Mouse (Mus musculus) hindbrain, embryonic 16.5 days (tissue): ENCODE data around the gene Wdr41. TPM values are rescaled to one million over a fixed set of nuclear protein-coding genes. Genes with fewer than 3 reads are reported as not detected.

Experiments
- ATAC-seq: fragments of 200-750 bp; cut with Nextera tagmentation; 2 replicates; pipeline ENCODE4 v1.8.0; 2017; ENCODE audit warnings: moderate TSS enrichment, moderate library complexity
- H3K27ac ChIP-seq: fragments of 300-500 bp; sonication (generic); 2 replicates; pipeline ENCODE4 v1.5.1; 2014; ENCODE audit warnings: low read depth, mild to moderate bottlenecking, control low read depth, low read length, moderate library complexity
- H3K27me3 ChIP-seq: fragments of 300-500 bp; sonication (generic); replicated peaks from 2 replicates; pipeline ENCODE4 v1.6.1; 2014; ENCODE audit warnings: low read length; ENCODE audit not compliant: control insufficient read depth, insufficient read depth
- H3K36me3 ChIP-seq: fragments of 300-500 bp; sonication (generic); 2 replicates; pipeline ENCODE4 v1.6.1; 2014; ENCODE audit warnings: mild to moderate bottlenecking, low read length, moderate library complexity, mixed read lengths; ENCODE audit not compliant: control insufficient read depth, insufficient read depth
- H3K4me1 ChIP-seq: fragments of 300-500 bp; sonication (generic); 2 replicates; pipeline ENCODE4 v1.6.1; 2014; ENCODE audit warnings: low read depth, low read length; ENCODE audit not compliant: control insufficient read depth, insufficient read depth
- H3K4me2 ChIP-seq: fragments of 300-500 bp; sonication (generic); 2 replicates; pipeline ENCODE4 v1.6.1; 2014; ENCODE audit warnings: mild to moderate bottlenecking, low read length, control low read depth, moderate library complexity
- H3K4me3 ChIP-seq: fragments of 300-500 bp; sonication (generic); 2 replicates; pipeline ENCODE4 v1.5.1; 2014; ENCODE audit warnings: mild to moderate bottlenecking, low read length, control low read depth, moderate library complexity
- H3K9ac ChIP-seq: fragments of 300-500 bp; sonication (generic); 2 replicates; pipeline ENCODE4 v1.6.1; 2014; ENCODE audit warnings: low read depth, mild to moderate bottlenecking, control low read depth, low read length, moderate library complexity
- H3K9me3 ChIP-seq: fragments of 300-500 bp; sonication (generic); 2 replicates; pipeline ENCODE4 v1.6.1; 2014; ENCODE audit warnings: mild to moderate bottlenecking, low read length, moderate library complexity; ENCODE audit not compliant: control insufficient read depth
- WGBS: fragments of 180-500 bp; shearing (Covaris S2); extraction: QIAGEN DNeasy Blood & Tissue Kit; methylation state at CpG from one replicate; pipeline ENCODE4 v1.1.7; 2014; 5-methylcytosine and 5-hydroxymethylcytosine counted together
- polyA plus RNA-seq: library from polyadenylated mRNA; unstranded; fragments of >200 nt; fragmentation: Nextera tagmentation; extraction: Ambion mirVana; gene quantifications from 2 replicates; pipeline ENCODE4 v1.2.1, GENCODE M21; 2015

The Wdr41 gene
- polyA plus RNA-seq, result 28.0 and 30.1 TPM in 2 replicates

DNA sequence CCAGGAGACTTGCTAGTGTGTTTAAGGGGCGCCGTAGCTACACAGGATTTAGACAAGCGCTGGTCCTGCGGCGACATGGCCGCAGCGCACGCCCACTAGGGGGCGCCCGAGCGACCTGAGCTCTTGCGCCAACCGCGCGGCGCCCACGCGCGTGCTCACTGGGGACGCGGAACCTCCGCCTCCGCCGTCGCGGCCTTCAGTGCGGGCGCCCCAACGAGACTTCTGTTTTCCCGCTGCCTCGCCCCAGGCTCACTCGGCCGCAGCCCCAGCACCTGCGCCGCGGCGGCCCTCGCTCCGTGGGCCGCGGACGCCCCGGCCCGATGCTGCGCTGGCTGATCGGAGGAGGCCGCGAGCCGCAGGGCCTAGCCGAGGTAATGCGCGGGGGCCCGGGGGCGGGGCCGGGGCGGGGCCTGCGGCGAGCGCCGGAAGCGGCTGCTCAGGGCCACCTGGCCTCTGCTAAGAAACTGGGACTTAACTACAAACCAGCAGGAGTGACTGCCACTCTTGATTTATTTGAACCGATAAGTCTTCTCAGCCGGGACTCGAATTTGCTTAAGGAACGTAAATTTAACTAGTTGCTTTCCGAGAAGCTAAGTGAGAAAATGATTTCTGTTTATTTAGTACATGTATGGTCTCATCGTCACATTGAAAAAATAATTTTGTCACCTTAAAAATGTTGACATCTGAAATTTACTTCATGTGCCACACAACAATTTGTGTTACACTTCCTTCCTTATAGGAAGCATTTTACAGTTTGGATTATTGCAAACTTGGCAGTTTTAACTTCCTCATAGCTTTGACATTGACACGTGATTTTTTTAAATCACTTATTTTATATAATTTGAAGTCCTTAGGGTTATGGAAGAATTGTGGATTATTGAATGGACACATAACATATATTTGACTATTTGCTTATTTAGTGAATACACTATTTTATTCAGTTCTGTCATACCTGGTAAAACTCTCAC, at the start of gene Wdr41:
Gene Wdr41 (plus strand): TSS at position 126 of the 968 bp plus-strand sequence.
- Histone ChIP-seq H3K9ac (peak within 1 kb of the TSS; percentile 99), H3K9me3 (no peaks in the 10 kb centered on the region), H3K4me1 (peaks cover 14% of the 10 kb centered on the region), H3K4me3 (peak within 1 kb of the TSS; percentile 85), H3K27ac (peak within 1 kb of the TSS; percentile 98), H3K36me3 (0 out of 2 replicates have a peak, but pooled peaks cover 3% of the 10 kb centered on the region), H3K27me3 (no peaks in the 10 kb centered on the region), H3K4me2 (peak within 1 kb of the TSS; percentile 63)
- WGBS, result 2% methylated on average over 68 of the region's 68 CpGs
- peak; percentile 99 for ATAC-seq

DNA sequence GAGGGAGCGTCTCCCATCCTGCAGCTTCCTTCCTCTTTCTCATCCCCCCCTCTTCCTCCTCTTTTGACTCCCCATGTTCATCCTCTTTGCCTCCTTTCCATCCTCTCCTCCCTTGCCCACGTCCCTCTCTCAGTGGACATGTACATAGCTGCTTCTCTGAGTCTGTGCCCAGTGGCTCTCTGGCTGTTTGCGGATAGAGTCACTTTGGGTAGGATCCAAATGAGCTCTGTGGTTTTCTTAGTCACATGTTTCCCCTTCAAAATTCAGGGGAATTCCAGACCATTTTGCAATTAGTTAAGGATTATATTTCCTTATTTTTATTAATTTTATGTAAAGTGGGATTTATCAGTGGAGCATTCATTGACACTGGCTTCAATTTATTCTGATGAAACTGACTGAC, 48.1 kb upstream of the Wdr41 start:
- Histone ChIP-seq H3K9ac (no peak overlapping the region), H3K27ac (no peak overlapping the region), H3K4me1 (no peaks in the 10 kb centered on the region), H3K9me3 (no peaks in the 10 kb centered on the region), H3K4me2 (no peak overlapping the region), H3K36me3 (no peaks in the 10 kb centered on the region), H3K4me3 (no peak overlapping the region), H3K27me3 (no peaks in the 10 kb centered on the region)
- no peak for ATAC-seq
- 71% methylated on average over 3 of the region's 3 CpGs for WGBS

DNA sequence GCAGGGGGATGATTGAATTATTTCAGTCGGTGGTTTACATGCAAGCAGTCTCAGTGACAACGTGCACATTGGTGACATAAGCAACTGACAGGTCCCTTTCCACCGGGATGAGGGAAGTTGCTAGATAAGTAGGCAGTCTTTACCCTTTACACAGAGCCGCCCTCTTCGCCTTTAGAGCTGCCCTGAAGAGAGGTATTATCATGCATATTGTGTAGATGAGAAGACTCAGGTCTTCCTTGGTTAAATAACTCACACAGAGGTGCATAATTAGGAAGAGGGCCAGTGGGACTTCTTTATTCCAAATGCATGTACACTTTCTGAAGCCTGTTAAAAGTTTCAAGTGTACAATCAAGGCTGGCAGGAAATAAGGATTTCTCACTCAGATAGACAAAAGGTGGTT, 37.7 kb upstream of the Wdr41 start:
- 52% methylated on average over 5 of the region's 5 CpGs for WGBS
- Histone ChIP-seq H3K9me3 (no peaks in the 10 kb centered on the region), H3K27ac (no peak overlapping the region), H3K4me1 (no peaks in the 10 kb centered on the region), H3K27me3 (no peaks in the 10 kb centered on the region; the same call in 1 of the 2 replicates), H3K36me3 (no peaks in the 10 kb centered on the region), H3K4me2 (no peak overlapping the region), H3K4me3 (no peak overlapping the region), H3K9ac (no peak overlapping the region)
- no peak for ATAC-seq

DNA sequence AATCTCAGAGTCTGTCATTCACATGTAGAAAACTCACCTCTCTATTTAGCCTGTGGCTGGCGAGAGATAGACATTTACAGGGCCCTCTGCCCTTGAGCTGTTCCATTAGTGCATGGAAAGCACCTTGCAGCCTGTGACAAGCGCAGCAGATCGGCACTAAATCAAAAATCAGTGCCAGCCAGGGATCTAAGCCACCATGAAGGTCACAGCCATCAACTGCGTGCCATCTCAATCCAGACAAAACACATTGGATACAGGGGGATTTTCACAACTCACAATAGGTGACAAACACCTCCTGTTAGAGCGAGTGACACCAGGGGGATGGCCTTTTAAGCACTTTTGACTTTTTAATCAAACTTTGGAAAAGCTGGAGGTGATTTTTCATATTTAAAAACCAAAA, 36.0 kb upstream of the Wdr41 start:
- Histone ChIP-seq H3K4me1 (no peaks in the 10 kb centered on the region), H3K27me3 (no peaks in the 10 kb centered on the region; the same call in 1 of the 2 replicates), H3K27ac (no peak overlapping the region), H3K9ac (no peak overlapping the region), H3K9me3 (no peaks in the 10 kb centered on the region), H3K4me2 (no peak overlapping the region), H3K36me3 (no peaks in the 10 kb centered on the region), H3K4me3 (no peak overlapping the region)
- no peak for ATAC-seq
- WGBS, result 62% methylated on average over 5 of the region's 5 CpGs

DNA sequence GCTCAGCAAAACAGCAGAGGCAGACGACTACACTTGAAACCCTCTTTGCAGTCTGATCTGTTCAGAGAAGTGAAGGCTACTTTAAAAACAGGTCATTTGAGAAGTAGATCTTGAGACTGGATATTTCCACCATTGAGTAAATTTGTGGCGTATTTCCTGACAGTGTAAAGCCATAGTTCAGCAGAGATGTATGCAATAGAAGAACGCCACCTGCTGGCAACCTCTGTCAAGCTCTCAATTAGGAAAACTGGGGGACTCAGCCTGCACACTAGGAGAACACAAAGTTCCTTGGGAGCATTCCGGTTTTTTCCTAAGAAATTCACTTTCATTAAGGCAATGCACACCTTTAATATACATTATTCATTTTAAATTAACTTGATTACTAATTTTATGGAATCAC, 34.9 kb upstream of the Wdr41 start:
- Histone ChIP-seq H3K4me2 (no peak overlapping the region), H3K36me3 (no peaks in the 10 kb centered on the region), H3K4me1 (no peaks in the 10 kb centered on the region), H3K27ac (no peak overlapping the region), H3K9ac (no peak overlapping the region), H3K27me3 (no peaks in the 10 kb centered on the region; the same call in none of the 2 replicates), H3K4me3 (no peak overlapping the region), H3K9me3 (no peaks in the 10 kb centered on the region)
- whole genome bisulfite sequencing, result 11% methylated on average over 4 of the region's 4 CpGs
- ATAC-seq, result peak; percentile 80

DNA sequence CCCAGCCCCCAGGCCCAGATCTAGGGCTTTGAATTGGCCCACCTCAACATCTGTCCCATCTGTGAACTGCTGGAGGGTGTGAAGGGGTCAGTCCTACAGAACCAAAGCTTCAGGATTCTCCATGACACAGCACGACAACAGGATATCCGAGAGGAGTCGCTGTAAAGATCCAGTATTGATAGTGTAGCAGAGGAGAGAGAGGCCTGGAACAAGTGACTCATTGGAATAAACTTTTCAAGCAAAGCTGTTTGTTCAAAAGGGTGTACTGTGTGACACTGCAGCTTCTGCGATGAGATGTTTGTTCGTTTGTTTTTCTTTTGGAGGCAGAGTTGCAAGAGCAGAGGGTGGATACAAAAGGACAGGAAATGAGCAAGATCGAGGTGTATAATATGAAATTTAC, 20.2 kb upstream of the Wdr41 start:
- WGBS, result 81% methylated on average over 6 of the region's 6 CpGs
- Histone ChIP-seq H3K9me3 (no peaks in the 10 kb centered on the region), H3K27me3 (no peaks in the 10 kb centered on the region), H3K9ac (no peak overlapping the region), H3K4me3 (no peak overlapping the region), H3K4me2 (no peak overlapping the region), H3K36me3 (no peaks in the 10 kb centered on the region), H3K4me1 (no peaks in the 10 kb centered on the region), H3K27ac (no peak overlapping the region)
- ATAC-seq, result no peak

DNA sequence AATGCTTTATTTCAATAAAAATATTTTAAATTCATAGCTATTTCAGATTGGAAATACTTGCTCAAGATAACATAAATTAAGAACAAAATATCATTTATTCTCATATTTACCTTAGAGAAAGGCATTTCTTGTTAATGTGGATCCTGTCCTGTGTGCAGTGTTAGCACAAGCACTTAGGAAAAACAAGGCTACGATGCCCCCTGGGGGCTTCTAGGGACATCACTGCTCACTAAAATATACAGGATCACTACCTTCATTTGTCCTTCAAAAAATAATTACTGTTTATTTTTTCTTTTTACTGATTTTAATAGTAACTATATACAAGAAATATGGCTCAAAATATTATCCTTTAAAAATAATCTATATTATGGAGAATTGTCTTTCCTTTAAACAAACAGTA, 18.2 kb upstream of the Wdr41 start:
- no peak overlapping the region for H3K27ac ChIP-seq
- H3K4me2 ChIP-seq, result no peak overlapping the region
- no peaks in the 10 kb centered on the region for H3K4me1 ChIP-seq
- H3K27me3 ChIP-seq, result no peaks in the 10 kb centered on the region
- no peaks in the 10 kb centered on the region for H3K36me3 ChIP-seq
- no peak overlapping the region for H3K4me3 ChIP-seq
- WGBS, result 79% methylated on average over 1 of the region's 1 CpGs
- H3K9me3 ChIP-seq, result no peaks in the 10 kb centered on the region
- ATAC-seq, result no peak
- no peak overlapping the region for H3K9ac ChIP-seq

DNA sequence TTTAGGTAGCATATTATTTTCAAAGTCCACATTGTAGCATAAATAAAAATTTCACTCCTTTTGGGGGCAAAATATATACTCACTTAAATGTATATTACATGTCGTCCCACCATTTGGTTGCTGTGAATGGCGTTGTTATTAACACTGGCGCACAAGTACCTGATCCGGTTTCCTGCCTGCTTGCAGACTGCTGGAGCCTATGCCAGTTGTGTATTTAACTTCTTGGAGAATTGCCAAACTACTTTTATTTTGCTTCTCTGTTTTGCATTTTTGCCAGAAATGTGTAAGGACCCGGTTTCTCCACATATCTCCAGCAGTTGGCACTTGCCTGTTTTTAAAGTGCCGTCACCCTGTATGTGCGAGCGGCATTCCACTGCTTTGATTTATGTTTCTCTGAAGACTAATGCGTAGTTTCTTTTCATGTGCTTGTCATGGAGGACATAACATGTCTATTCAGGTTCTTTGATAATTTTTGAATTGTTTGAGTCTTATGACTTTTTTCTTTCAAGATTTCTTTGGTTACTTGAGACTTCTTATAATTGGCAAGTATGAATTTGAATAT, 6.1 kb upstream of the Wdr41 start:
- Histone ChIP-seq H3K9me3 (no peaks in the 10 kb centered on the region), H3K4me3 (no peak overlapping the region), H3K9ac (no peak overlapping the region), H3K36me3 (no peaks in the 10 kb centered on the region), H3K4me2 (no peak overlapping the region), H3K27ac (no peak overlapping the region), H3K27me3 (no peaks in the 10 kb centered on the region), H3K4me1 (no peaks in the 10 kb centered on the region)
- ATAC-seq, result no peak
- 65% methylated on average over 9 of the region's 9 CpGs for WGBS

DNA sequence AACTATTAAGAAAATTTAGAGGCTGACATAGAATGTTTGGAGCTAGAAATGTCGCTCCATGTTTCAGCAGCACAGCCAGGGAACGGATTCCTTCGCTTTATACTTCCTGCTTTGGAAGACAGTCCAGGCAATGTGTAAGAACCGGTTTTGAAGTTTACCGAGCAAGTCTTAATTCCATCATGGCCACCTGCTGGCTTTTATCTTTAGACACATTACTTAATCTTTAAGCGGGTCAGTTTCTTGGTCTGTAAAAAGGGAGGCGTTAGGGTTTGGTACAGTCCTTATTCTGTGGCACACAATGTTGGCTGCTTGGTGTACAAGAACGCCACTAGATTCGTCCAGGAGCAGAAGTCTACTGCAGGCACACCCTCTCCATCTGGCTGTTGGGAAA, 321 bp upstream of the Wdr41 start:
- WGBS, result 34% methylated on average over 9 of the region's 9 CpGs
- Histone ChIP-seq H3K36me3 (0 out of 2 replicates have a peak, but pooled peaks cover 3% of the 10 kb centered on the region), H3K4me3 (peak overlapping the region; percentile 85), H3K4me1 (peaks cover 14% of the 10 kb centered on the region), H3K9ac (peak overlapping the region; percentile 99), H3K27me3 (no peaks in the 10 kb centered on the region), H3K27ac (peak overlapping the region; percentile 98), H3K4me2 (peak overlapping the region; percentile 63), H3K9me3 (no peaks in the 10 kb centered on the region)
- no peak for ATAC-seq
